Mouse (Mus musculus) ES-Bruce4 (cell line): ENCODE data around the gene Lrrc4b.

ENCODE experiments used
- CTCF ChIP-seq: IDR thresholded peaks from one replicate; pipeline ENCODE4 v1.8.1; 2011; ENCODE audit warnings: low read depth, low read length
- EP300 ChIP-seq: IDR thresholded peaks from 2 replicates; pipeline ENCODE4 v1.6.1; 2011; ENCODE audit warnings: low read depth, low read length; ENCODE audit not compliant: insufficient read depth
- POLR2A ChIP-seq: IDR thresholded peaks from one replicate; pipeline ENCODE4 v1.8.1; 2011; ENCODE audit warnings: low read length; ENCODE audit not compliant: insufficient read depth

GRCm38 (mm10) chr7:44413307-44413706 lies 15.5 kb upstream of the Lrrc4b start:
- TF ChIP-seq POLR2A (no peak), EP300 (no peak), CTCF (no peak)
